Mouse (Mus musculus) skeletal muscle tissue, adult 2 months (tissue): Measurements from ENCODE around the gene Gm4201.
"Not testable (repeated sequence)": the region's sequence is repeated elsewhere in the genome, so short reads cannot be mapped to it uniquely, and the experiment has no call there.

Experiments used
- DNase-seq: peaks from one replicate; pipeline ENCODE4 v3.0.0-alpha.2; 2012; ENCODE audit warnings: low read depth, low spot score

Gm4201 gene

DNA sequence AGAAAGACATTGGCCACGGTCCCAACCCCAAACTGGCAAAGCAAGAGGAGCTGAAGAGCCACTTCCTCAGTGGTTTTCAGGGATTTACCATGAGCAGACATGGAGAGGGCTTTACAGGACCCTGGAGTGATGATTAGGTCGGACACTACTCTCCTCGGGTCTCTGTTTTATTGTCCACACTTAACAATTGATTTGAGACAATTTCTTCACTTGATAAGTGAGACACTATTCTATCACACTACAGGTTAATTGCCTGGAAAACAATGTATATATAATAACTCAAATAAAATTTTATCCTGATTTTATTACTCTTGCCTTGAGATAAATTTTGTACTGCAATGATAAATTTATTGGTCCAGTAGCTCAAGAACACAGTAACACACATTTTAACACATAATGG, at the start of gene Gm4201:
Gene Gm4201, minus strand, starts transcription at position 101 of the 400 bp plus-strand sequence.
- not testable (repeated sequence) for DNase-seq

GRCm38 (mm10) chr7:22588027-22588426, 22.9 kb upstream of the Gm4201 start, which contains the start of gene Gm4565:
Gene Gm4565, minus strand, starts transcription at chr7:22588127.
- DNase-seq = not testable (repeated sequence)

- DNase-seq = not testable (repeated sequence)
These were observed 30.4 kb downstream of the Gm4201 start, which contains the start of gene Gm8677 for GRCm38 (mm10) chr7:22534787-22535186. Gene Gm8677, minus strand, starts transcription at chr7:22534887.

DNA sequence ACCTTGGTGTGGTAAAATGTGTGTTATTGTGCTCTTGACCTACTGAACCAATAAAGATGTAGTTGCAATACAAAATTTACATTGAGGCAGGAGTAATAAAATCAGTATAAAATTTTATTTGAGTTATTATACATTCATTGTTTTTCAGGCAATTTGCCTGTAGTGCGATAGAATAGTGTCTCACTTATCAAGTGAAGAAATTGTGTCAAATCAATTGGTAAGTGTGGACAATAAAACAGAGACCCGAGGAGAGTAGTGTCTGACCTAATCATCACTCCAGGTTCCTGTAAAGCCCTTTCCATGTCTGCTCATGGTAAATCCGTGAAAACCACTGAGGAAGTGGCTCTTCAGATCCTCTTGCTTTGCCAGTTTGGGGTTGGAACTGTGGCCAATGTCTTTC, 42.5 kb downstream of the Gm4201 start, which contains the start of gene Vmn1r152:
Gene Vmn1r152, plus strand, starts transcription at position 301 of the 400 bp plus-strand sequence.
- not testable (repeated sequence) for DNase-seq
